Mouse (Mus musculus): ENCODE data around the gene Acsf2. TPM values are rescaled to one million over a fixed set of nuclear protein-coding genes. Genes with fewer than 3 reads are reported as not detected.

Gene Acsf2
- total and polyA plus RNA-seq, 3 experiments, result 146 to 167 (median 155) TPM

GRCm38 (mm10) chr11:94548041-94548784 lies 53.5 kb downstream of the Acsf2 start:
- DNase-seq, result peak; percentile 81

GRCm38 (mm10) chr11:94547271-94547670 lies 54.4 kb downstream of the Acsf2 start:
- DNase-seq, result no peak

- no peak for DNase-seq
These were observed 55.3 kb downstream of the Acsf2 start for GRCm38 (mm10) chr11:94546381-94546780.

- peak; percentile 29 for DNase-seq
These were observed 57.2 kb downstream of the Acsf2 start for GRCm38 (mm10) chr11:94544422-94544821.

- peak; percentile 96 for DNase-seq
These were observed 57.7 kb downstream of the Acsf2 start for GRCm38 (mm10) chr11:94543932-94544331.

- no peak for DNase-seq
These were observed 58.3 kb downstream of the Acsf2 start for GRCm38 (mm10) chr11:94543344-94543743.

- DNase-seq, result no peak
These were observed 59.3 kb downstream of the Acsf2 start for GRCm38 (mm10) chr11:94542400-94542799.

- no peak for DNase-seq
These were observed 61.9 kb downstream of the Acsf2 start for GRCm38 (mm10) chr11:94539761-94540160.

- DNase-seq, result peak; percentile 37
These were observed 62.9 kb downstream of the Acsf2 start for GRCm38 (mm10) chr11:94538733-94539292.

- DNase-seq, result no peak
These were observed 68.5 kb downstream of the Acsf2 start for GRCm38 (mm10) chr11:94533171-94533570.

- DNase-seq, result no peak
These were observed 72.8 kb downstream of the Acsf2 start for GRCm38 (mm10) chr11:94528879-94529278.

- no peak for DNase-seq
These were observed 75.3 kb downstream of the Acsf2 start for GRCm38 (mm10) chr11:94526171-94526879.

GRCm38 (mm10) chr11:94521219-94521843 lies 80.3 kb downstream of the Acsf2 start, which contains the start of gene Mycbpap:
Mycbpap (minus strand) TSS chr11:94521742.
- DNase-seq, result peak; percentile 83

GRCm38 (mm10) chr11:94513452-94513851 lies 88.2 kb downstream of the Acsf2 start:
- no peak for DNase-seq

GRCm38 (mm10) chr11:94508976-94509375 lies 92.7 kb downstream of the Acsf2 start:
- DNase-seq, result no peak

Other genes starting within 250 kb of the Acsf2 start
- gene Abcc3, start 208.9 kb downstream of the Acsf2 start, total RNA-seq (2021), result 1 to 10 TPM; 6.2 to 7.5 TPM
- gene Abcc3, start 208.9 kb downstream of the Acsf2 start, polyA plus RNA-seq (2012; rRNA removed), result 5.8 and 5.9 TPM in 2 replicates
- gene Cacna1g, start 127.7 kb downstream of the Acsf2 start, total RNA-seq (2021), result under 1 TPM; 0.61 to 0.69 TPM
- 2.7 and 3.5 TPM in 2 replicates for gene Cacna1g, start 127.7 kb downstream of the Acsf2 start, polyA plus RNA-seq (2012; rRNA removed)
- not detected for gene Spata20, start 115.7 kb downstream of the Acsf2 start, total RNA-seq (2021)
- gene Spata20, start 115.7 kb downstream of the Acsf2 start, polyA plus RNA-seq (2012; rRNA removed), result not detected in 2 replicates
- 10 to 100 TPM; 23.3 to 40.4 TPM for gene Epn3, start 101.9 kb downstream of the Acsf2 start, total RNA-seq (2021)
- gene Epn3, start 101.9 kb downstream of the Acsf2 start, polyA plus RNA-seq (2012; rRNA removed), result 23.0 and 25.5 TPM in 2 replicates
- 1 to 10 TPM; 3.8 to 6.7 TPM for gene Mycbpap, start 80.1 kb downstream of the Acsf2 start, total RNA-seq (2021)
- gene Mycbpap, start 80.1 kb downstream of the Acsf2 start, polyA plus RNA-seq (2012; rRNA removed), result 0.49 and 0.84 TPM in 2 replicates
- 10 to 100 TPM in 1 of 2 experiments, 1 to 10 TPM in 1; 8.4 to 13.4 TPM for gene Rsad1, start 52.6 kb downstream of the Acsf2 start, total RNA-seq (2021)
- gene Rsad1, start 52.6 kb downstream of the Acsf2 start, polyA plus RNA-seq (2012; rRNA removed), result 25.8 and 27.0 TPM in 2 replicates
- not detected for gene Chad, start 36.8 kb downstream of the Acsf2 start, total RNA-seq (2021)
- gene Chad, start 36.8 kb downstream of the Acsf2 start, polyA plus RNA-seq (2012; rRNA removed), result 0.06 and 0.13 TPM in 2 replicates
- gene Lrrc59, start 27.9 kb upstream of the Acsf2 start, total RNA-seq (2021), result 100 to 1,000 TPM; 119 to 128 TPM
- 51.9 and 66.4 TPM in 2 replicates for gene Lrrc59, start 27.9 kb upstream of the Acsf2 start, polyA plus RNA-seq (2012; rRNA removed)
- 10 to 100 TPM; 78.0 to 91.6 TPM for gene Mrpl27, start 51.9 kb upstream of the Acsf2 start, total RNA-seq (2021)
- 12.3 and 14.2 TPM in 2 replicates for gene Mrpl27, start 51.9 kb upstream of the Acsf2 start, polyA plus RNA-seq (2012; rRNA removed)
- gene Eme1, start 52.1 kb upstream of the Acsf2 start, total RNA-seq (2021), result under 1 TPM; 0.29 to 0.31 TPM
- gene Eme1, start 52.1 kb upstream of the Acsf2 start, polyA plus RNA-seq (2012; rRNA removed), result 0.18 and 0.21 TPM in 2 replicates
- gene Xylt2, start 75.6 kb upstream of the Acsf2 start, total RNA-seq (2021), result 10 to 100 TPM; 11.5 to 19.0 TPM
- 51.7 and 60.4 TPM in 2 replicates for gene Xylt2, start 75.6 kb upstream of the Acsf2 start, polyA plus RNA-seq (2012; rRNA removed)
- not detected for gene Gm11541, start 102.6 kb upstream of the Acsf2 start, total RNA-seq (2021)
- not detected in 2 replicates for gene Gm11541, start 102.6 kb upstream of the Acsf2 start, polyA plus RNA-seq (2012; rRNA removed)
- gene Cdc34b, start 139.9 kb upstream of the Acsf2 start, total RNA-seq (2021), result under 1 TPM; 0.31 to 0.40 TPM
- gene Cdc34b, start 139.9 kb upstream of the Acsf2 start, polyA plus RNA-seq (2012; rRNA removed), result 0.10 and 0.55 TPM in 2 replicates
- gene Tmem92, start 180.8 kb upstream of the Acsf2 start, total RNA-seq (2021), result not detected
- gene Tmem92, start 180.8 kb upstream of the Acsf2 start, polyA plus RNA-seq (2012; rRNA removed), result not detected in 2 replicates

Measured in adrenal gland, adult 2 months (tissue).